Mouse (Mus musculus): ENCODE results near the gene Olfr1175-ps.

The Olfr1175-ps gene

GRCm38 (mm10) chr2:88327115-88327514 lies at the start of gene Olfr1175-ps:
Gene Olfr1175-ps (minus strand): TSS chr2:88327215.
- no peak for DNase-seq (ENCODE audit: low read depth, low spot score)

DNA sequence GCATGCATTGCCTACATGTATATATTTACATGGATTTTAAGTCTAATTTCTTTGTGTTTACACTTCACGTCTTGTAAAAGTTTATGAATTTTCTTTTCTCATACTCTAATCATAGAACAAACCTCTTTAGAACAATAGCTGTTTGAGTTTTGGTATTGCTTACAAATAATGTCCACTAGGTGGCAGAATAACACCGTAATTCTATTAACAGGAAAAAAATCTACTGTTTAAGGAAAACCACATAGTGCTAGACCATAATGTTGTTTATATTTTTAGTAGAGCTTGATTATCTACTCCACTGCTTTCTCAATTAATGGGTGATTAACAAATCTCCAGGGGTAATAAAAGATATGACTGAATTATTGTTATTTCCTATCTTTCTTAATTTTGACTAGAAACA lies 29.3 kb upstream of the Olfr1175-ps start:
- peak; percentile 40 for DNase-seq (ENCODE audit: low read depth, low spot score)

DNA sequence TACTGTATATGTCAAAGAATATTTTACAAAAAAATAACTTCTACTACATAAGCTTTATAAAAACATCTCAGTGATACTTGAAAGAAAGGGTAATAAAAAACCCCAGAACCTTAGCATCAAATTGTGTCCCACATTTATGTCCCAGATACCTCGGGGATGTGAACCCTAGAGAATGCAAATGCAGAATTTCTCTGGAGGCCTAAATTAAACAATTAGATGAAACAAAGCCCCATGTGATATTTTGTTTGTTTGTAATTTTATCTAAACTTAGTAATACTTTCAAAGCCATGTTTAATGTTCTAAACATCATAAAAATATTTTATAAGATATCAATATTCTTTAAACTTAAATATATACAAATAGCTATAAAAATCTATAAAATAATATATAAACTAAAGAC lies 19.4 kb upstream of the Olfr1175-ps start, which contains the start of gene Olfr1177-ps:
Gene Olfr1177-ps (minus strand): TSS at position 101 of the 400 bp plus-strand sequence.
- DNase-seq (ENCODE audit: low read depth, low spot score): no peak

DNA sequence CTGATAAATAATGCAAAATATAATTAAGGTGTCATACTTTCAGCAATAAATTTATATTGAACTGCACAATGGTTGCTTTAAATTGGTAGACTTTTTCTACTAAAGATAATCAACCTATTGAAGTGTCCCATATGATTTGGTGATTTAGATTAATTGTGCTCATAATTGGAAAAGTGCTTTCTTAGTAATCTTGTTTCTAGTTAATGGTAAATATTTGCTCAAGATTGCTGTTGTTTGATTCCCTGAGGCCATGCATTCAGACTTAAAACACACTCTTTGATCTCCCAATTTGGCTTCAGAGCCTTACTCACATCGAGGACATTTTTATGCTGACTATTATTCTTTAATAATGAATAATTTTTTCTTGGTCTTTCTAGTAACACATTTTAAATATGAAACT lies 9.4 kb upstream of the Olfr1175-ps start, which contains the start of gene Olfr1176:
Gene Olfr1176 (plus strand): TSS at position 301 of the 400 bp plus-strand sequence.
- no peak for DNase-seq (ENCODE audit: low read depth, low spot score)

DNA sequence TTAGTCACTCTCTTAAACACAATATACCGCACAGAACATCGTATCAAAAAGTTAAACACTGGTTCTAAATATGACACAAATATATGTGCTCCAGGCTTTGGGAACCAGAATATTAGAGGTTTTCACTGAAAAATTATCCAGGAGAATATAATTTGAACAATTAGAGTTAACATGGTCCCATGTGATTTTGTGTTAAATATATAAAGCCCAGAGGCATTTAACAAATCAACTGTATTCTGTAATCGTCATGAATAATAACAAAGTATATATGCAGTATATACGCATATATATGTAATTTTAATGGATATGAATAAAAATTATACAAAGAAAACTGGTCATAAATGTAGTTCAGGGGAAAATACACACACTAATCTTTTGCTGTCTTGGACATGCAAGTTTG lies 12.0 kb downstream of the Olfr1175-ps start, which contains the start of gene Olfr1174-ps:
Gene Olfr1174-ps (minus strand): TSS at position 101 of the 400 bp plus-strand sequence.
- no peak for DNase-seq (ENCODE audit: low read depth, low spot score)

- no peak for DNase-seq (ENCODE audit: low read depth, low spot score)
Measured at GRCm38 (mm10) chr2:88279775-88280174, 47.2 kb downstream of the Olfr1175-ps start, which contains the start of gene Olfr1173. Gene Olfr1173 (minus strand): TSS chr2:88279875.
